Mouse (Mus musculus): Measurements from ENCODE around the gene Bag1.

DNA sequence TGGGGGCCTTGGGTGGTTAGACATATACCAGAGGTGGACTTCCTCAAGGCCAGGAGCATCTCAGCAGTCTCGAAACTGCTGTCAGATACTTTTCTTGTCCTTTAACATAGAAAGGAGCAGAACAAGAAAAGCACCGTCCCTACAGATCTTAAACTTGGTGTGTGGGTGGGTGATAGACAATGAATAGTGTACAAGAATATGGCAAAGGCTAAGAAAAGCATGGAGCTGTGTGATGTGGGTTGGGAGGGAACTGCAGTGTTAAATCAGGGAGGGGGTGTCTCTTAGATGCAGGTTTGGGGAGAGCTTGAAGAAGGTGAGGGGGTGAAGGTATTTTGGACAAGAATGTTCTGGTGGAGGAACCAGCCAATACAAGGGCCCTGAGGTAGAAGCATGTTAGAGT is 27.5 kb downstream of the Bag1 start:
- no peak for TF ChIP-seq CTCF (IDR thresholded peaks at IDR 0.05; ENCODE audit: extremely low read depth, insufficient read length, insufficient replicate concordance, low read depth, low read length)
- TF ChIP-seq POLR2A (IDR thresholded peaks at IDR 0.05; ENCODE audit: low read depth, low read length), result no peak
